Mouse (Mus musculus): ENCODE data around the gene AI481877.
"Not testable (repeated sequence)": the region's sequence is repeated elsewhere in the genome, so short reads cannot be mapped to it uniquely, and the experiment has no call there.

Gene AI481877

DNA sequence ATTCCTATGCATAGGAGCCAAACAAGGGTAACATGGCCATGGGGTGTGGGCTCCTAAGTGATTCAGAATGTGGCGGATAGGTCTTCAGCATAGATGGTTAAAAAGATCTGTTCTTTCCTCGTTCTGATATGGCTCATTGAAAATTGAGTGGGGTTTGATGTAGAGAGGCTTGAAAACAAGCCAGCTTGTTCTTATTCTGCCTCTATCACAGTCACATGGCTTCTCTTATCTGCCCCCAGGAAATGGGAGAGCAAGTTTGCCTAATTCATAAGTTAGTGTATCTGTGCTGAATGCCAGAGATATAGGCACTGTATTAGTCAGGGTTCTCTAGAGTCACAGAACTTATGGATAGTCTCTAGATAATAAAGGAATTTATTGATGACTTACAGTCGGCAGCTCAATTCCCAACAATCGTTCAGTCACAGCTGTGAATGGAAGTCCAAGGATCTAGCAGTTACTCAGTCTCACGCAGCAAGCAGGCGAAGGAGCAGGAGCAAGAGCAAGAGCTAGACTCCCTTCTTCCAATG is at the start of gene AI481877:
AI481877 (minus strand) TSS at position 477 of the 527 bp plus-strand sequence.
- DNase-seq (ENCODE audit: low read depth, low spot score), result not testable (repeated sequence)

DNA sequence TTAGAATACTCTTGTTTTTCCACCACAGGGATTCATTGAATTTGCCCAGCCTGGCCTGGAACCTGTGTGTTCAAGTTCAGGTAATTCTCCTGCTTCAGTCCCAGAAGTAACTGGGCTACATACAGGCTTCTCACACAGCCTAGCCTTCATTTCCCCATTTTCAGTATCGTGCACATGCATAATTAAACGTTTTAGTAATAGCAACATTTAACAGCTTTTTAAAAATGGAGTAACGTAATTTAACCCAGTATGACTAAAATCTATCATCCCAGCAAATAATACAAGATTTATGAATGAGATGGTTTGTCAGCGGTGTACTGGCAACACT is 49.7 kb upstream of the AI481877 start:
- DNase-seq (ENCODE audit: low read depth, low spot score), result no peak

DNA sequence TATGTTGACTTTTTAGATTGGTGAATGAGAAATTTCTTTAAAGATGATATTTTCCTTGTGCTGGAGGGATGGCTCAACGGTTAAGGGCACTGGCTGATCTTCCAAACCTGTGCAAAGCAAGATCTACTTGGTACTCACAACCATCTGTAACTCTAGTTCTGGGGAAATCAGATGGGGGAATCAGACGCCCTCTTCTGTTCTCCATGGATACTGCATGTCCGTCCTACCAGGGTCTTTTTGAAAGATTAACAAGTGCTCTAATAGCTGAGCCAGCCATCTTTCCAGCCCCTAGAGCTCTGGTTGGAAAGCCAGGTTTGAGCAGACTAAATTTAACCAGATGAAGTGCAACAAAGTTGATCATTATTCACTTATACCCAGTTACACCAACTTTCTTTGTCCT is 48.5 kb upstream of the AI481877 start:
- DNase-seq (ENCODE audit: low read depth, low spot score), result peak; percentile 60

DNA sequence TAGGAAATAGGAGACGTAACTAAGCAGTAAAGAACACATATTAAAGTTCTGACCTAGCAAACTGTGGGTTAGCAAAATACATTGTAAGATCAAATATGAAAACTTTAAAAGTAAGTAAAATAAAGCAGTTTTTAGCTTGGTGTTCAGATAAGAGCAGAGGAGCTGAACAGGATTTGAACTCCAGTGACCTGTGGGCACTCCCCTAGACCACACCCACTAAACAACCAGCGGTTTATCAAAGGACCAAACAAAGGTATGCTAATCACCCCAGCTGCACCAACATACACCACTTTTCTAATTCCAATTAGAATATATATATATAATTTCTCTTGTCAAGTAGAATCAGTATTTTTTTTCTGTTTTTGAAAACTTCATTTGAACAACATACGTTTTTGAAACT is 46.9 kb upstream of the AI481877 start:
- DNase-seq (ENCODE audit: low read depth, low spot score), result no peak

DNA sequence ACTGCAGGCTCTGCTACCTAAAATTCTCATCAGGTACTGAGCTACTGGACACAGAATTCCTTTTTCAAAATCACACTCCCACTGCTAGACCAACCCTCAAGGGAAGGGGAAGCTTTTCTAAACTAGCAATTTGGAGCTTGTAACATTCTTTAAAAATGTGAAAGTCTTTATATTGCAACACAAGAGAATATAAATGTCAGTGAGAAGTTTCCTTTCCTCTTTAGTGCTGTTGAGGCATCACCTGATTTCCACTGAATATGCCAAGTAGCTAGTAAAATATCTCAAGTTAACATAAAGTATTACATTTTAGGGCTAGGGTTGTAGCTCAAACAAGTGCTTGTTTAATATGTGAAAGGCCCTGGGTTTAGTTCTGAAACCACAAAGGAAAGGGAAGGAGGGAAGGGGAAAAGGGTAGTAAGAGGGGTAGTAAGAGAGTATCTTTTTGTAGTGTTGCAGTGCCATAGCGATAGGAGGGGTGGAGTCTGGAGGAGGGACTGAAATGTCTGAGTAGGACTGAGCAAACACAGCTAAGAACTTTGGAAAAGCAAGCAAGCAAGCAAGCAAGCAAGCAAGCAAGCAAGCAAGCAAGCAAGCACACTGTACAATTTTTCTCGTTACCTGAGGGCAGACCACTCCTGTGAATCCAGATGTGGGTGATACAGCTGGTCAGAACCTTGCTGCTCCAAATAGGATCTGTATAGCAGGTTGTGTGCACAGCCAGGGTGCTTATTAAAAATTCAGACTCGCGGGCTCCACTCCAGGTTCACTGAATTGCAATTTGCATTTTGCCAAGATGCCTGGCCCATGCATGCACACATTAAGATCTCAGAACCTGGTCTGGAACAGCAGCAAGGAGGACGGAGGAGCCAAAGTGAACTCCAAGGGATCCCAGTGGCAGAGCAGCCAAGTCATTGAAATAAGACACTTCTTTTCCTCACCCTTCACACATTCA is 42.8 kb upstream of the AI481877 start:
- DNase-seq (ENCODE audit: low read depth, low spot score), result peak; percentile 1

DNA sequence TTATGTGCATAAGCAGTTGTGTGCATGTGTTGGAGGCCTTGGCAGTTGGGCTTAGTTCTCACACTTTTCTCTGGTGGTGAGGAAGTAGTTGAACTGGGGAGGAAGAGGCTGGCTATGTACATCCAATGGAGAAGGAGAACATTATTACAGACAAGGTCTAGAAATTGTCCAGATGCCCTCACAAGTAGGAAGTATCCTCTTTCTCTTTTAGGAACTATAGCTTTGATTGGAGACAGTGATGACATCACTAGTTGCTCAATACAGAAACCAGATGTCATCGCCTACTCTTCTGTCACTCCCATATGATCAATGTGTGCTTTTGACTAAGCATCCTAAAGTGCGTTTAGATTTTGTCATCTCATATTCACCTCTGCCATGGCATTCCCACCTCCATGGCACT is 38.8 kb upstream of the AI481877 start:
- no peak for DNase-seq (ENCODE audit: low read depth, low spot score)

DNA sequence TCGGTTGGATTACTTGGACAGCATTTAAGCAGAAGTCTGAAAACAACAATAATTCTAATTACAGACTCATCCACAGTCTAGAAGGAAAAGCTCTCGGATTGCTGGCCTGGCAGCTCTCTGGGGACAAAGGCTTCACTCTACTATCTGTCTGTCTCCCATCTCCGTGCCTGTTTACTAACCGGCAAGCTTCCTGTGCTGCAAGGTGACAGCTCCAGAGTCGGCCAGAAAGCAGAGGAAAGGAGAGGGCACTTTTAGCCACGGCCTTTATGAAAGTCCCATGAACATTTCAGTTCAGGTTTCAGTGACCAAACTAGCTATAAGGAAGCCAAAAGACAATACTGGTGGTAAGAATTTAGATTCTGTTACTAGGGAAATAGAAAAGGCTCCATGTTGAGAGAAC is 37.1 kb upstream of the AI481877 start:
- no peak for DNase-seq (ENCODE audit: low read depth, low spot score)

DNA sequence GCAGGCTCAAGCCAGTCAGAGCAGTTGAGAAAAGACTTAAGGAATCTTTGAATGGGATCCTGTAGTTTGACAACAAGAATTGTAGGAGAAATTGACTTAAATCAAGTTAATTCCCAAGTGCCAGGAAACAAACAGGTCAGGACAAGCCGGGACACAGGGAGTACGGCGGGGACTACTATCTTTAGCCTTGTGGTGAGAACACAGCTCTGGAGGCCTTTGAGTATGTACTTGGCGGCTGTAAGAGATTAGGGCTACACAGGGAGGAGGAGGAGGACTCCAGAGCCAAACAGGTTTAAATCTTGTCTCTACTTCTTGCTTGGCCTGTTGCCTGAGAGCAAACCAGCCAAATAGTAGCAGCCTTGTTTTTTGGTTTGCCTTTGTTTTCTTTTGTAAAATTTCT is 36.2 kb upstream of the AI481877 start:
- no peak for DNase-seq (ENCODE audit: low read depth, low spot score)

DNA sequence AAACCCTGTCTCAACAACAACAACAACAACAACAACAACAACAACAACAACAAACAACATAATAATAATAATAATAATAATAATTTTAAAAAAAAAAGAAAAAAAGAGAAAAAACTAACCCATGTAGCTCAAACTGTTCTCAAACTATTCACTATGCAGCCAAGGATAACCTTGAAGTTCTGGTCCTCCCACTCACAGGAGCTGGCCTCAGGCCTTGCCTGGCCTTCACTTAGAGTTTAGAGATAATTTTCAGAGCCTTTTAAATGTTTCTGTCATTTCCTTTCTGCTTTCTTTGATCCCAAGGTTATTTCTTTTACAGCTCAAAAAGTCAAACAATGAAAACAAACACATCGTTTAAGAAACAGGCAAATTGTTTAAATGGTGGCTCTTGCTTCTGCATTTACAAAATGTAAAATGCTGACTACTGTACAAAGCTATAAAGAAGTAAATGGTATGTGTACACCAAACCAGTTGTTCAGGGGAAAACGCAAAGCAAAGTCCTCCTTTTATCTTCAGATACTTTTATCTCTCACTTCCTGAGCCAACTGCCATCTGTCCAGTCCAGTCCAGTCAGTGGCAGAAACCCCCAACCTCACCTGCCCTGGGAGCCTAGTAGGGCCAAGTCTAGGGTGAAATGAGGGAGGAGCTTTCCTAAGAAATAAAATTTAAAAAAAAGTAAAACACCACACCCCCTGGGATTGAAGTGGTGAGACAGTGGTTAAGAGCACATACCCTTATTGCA is 34.6 kb upstream of the AI481877 start:
- no peak for DNase-seq (ENCODE audit: low read depth, low spot score)

DNA sequence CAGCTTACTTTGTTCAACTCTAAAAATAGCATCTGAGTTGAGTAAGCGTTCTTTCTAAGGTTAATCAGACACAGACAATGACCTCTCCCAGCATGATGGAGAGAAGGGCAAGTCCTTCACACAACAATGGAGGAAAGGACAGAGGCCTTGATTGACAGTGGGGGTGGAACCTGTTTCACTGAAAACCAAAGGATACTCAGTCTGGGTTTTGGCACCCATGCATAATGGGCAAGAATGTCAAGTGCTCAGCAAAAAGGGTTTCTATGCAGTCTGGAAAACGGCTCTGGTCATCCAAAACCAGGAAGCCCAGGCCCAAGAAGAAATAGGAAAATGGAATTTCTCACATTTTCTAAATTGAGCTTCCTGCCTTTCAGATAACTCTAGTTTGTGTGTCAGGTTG is 33.8 kb upstream of the AI481877 start:
- no peak for DNase-seq (ENCODE audit: low read depth, low spot score)

DNA sequence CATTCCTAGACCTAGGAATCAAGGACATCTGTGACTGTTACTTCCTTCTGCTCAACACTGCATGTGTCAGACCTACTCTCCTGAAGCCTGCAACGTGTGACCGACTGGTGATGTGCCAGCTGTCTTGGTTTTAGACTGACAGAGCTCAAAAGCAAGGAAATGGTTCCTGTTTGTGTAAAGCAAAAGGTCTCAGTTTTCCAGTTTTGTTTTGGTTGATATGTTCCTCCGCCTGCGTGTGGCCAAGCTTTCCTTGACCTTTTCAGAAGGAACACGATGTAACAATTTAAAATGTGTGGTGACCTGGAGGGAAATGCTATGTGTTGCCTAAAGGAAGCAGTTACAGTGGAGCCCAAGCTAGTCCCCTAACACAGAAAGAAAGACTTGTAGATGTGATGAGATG is 31.2 kb upstream of the AI481877 start:
- DNase-seq (ENCODE audit: low read depth, low spot score), result no peak

DNA sequence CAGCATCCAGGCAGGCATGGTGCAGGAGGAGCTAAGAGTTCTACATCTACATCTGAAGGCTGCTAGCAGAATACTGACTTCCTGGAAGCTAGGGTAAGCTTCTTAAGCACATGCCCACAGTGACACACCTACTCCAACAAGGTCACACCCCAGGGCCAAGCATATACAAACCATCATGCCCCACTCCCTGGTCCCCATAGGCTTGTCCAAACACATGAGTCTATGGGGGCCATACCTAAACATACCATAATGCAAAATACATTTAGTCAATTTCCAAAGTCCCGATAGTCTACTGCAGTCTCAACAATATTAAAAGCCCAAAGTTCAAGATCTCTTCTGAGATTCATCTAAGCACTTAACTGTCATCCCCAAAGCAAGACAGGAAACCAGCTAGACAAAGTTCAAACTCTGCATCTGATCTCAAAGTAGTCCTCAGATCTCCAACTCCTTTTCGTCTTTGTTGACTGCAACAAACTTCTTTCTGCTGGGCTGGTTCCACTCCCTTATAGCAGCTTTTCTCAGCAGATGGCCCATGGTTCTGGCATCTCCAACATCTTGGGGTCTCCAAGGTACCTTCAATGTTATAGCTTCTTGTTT is 28.6 kb upstream of the AI481877 start:
- peak; percentile 71 for DNase-seq (ENCODE audit: low read depth, low spot score)

DNA sequence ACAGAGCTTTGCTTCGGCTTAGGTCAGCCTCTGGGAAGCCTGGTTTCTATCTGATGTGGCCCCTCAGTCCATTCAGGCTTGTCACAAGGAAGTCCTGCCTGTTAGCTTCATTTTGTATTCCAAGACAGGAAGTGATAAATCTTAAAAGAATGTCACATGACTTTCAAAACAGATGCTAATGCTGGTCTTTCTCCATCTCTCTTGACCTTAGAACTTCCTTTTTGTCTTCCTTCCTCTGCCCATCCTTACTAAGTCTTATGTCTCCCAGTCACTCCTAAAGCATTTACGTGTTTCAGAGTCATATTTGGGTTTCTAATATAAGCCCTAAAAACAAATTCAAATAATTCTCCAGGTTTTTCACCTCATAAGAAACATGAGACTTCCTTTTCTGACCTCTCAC is 25.3 kb upstream of the AI481877 start:
- no peak for DNase-seq (ENCODE audit: low read depth, low spot score)

DNA sequence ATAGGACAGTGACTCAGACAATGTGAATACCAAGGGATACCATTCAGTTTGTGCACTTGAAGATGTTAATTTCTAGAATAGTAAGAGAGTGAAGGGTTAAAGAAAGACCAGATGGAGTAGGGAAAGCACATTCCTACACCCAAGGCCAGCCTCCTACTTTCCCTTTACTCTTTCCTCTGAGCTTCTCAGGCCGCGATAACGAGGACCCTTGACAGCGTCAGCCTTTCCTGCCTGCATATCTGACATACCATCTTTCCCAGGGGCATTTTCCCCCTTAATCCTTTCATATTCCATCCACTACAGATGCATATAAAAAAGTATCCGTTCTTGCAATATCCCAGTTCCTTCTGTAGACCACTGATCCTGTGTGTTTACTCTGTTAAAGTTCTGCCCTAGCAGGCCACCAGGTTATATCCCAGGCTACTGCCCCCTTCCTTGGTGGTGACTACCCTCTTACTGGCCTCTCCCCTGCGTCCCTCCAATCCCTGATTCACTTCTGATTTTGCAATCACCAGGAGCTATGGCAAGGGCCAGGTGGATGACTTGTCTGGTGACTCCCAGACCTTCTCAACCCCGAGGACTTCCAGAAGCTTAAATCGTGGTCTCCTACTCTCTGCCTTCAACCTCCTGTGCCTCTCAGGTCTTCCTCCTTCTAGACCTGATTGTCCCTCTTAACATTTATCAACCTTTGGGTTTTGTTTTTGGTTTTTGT is 22.3 kb upstream of the AI481877 start:
- DNase-seq (ENCODE audit: low read depth, low spot score), result no peak

DNA sequence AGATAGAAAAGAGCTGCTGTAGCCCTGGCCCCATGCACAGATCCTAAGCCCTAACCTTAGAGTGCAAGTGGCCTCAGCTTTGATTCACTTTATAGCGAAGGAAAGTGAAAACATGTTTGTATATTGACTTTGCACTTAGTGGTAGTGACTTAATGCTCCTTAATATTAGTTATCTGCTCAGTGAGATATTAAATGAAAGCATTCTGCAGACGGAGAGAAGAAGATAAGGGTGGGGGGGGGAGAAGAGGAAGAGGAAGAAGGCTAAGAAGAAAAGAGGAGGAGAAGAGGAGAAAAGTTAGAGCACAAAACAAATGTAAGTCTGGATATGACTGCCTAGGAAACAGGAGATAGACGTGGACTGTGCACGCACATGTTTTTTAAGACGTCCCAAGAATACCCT is 21.5 kb upstream of the AI481877 start:
- DNase-seq (ENCODE audit: low read depth, low spot score), result no peak

DNA sequence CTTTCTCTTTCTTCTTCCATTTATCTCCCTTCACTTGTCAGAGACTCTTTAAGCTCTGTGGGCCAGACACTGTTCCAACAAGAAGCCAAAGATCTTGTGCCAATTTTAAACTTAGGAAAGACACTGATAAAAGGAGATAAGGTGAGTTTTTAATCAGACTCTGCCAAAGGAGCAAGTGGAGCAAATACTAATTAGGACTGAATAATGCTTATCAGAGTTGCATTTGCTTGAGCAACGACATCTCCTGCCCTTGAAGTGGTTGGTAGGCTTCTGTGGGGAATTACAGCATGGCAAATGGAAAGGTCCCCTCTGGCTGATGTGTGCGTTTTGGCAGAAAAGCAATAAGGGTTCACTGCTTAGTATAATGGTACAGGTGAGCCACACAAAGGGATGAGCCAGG is 18.9 kb upstream of the AI481877 start:
- no peak for DNase-seq (ENCODE audit: low read depth, low spot score)

DNA sequence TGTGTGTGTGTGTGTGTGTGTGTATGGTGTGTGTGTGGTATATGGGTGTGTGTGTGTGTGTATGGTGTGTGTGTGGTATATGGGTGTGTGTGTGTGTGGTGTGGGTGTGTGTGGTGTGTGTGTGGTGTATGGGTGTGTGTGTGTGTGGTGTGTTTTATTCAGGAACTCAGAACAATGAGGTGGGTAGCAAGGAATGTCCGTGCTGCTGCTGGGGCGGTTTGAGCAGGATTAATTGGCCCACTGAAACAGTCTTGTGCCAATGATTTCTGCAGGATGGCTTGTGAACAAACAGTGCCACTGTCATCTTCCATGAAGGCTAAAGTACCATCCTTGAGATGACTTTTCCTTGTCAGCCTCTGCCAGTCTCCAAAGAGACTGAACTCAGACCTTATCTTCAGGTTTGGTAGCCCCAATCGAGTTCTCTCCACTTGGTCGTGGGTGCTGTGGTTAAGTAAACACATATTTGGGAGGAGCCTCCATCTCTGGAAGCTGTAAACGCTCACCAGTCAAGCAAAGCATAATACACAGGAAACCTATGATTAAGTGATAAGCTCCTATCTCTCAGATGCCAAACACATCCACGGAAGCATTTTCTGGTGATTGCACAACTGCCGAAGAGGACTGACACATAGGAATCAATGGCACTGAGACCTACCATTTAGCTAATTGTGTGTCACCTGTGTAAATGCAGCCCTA is 18.3 kb upstream of the AI481877 start:
- peak; percentile 42 for DNase-seq (ENCODE audit: low read depth, low spot score)

DNA sequence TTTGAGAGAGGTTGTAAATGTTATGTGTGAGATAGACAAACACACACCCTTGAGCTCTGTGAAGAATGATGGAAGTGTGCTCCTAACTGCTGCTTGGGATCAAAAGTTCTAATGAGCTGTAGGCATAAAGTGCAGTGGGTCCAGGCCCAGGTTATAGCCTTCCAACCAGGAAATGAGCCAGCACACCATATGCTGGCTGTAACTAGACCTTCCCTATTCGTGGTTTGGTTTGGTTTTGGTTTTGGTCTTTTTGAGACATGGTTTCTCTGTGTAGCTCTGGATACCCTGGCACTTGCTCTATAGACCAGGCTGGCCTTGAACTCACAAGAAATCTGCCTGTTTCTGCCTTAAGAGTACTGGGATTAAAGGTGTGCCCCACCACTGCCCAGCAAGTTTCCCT is 13.2 kb upstream of the AI481877 start:
- no peak for DNase-seq (ENCODE audit: low read depth, low spot score)

DNA sequence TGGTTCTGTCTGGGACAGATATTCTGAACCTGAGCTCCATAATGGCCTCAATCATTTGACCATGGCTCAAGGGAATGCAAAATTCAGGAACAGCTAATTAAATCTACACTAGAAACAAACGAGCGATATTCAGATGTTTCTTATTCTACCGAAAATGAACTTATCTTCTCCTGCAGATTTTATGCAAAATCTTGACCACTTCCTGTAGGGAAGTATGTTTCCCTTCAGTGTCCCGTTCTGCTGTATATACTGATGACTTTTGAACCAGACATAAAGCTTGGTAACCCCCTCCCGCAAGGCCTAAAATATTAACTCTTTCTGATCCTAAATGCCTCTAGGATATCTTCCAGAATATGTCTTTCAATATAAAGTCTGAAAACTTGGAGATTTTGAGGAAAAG is 12.1 kb upstream of the AI481877 start:
- no peak for DNase-seq (ENCODE audit: low read depth, low spot score)

DNA sequence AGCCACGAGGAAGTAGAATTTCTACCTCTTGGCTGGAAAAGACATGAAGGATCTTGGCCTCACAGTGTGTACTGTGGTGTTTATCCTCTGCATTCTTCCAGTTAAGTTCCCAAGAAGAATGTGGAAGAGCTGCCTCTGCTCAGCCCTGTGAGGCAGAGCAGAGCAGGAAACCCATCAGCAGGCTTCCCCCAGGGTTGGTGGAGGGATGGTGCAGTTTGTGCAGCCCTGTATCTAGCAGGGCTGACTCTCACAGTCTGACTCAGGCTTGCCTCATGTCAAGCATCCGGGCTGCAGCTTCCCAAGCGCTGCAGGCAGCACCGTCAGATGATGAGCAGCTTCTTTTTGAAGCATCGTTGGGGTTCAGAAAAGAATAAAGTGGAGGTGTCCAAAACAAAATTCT is 10.3 kb upstream of the AI481877 start:
- DNase-seq (ENCODE audit: low read depth, low spot score), result no peak

DNA sequence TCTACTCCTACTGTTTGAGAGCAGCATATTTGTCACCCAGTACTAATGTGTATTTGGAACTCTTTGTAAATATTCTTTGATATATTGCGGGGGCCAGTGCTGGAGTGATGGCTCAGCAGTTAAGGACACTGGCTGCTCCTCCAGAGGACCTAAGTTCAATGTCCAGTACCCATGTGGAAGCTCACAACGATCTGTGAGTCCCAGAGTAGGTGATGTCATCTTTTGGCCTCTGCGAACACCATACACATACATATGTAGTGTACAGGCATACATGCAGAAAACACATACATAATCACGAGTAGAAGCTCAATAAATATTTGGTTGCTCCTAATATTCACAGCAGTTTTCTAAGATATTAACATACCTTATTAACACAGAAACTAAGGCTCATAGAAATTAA is 9.8 kb downstream of the AI481877 start:
- DNase-seq (ENCODE audit: low read depth, low spot score), result no peak
